Mouse (Mus musculus): ENCODE measurements around the gene Ranbp10. TPM values are rescaled to one million over a fixed set of nuclear protein-coding genes. Genes with fewer than 3 reads are reported as not detected.

Ranbp10 gene
- total RNA-seq (2021): 10 to 100 TPM; 20.1 to 24.7 TPM
- long read RNA-seq, experiment 1, full-length matches to known transcripts: 4 of 14 reads
- long read RNA-seq, experiment 1, partial matches to known transcripts: 7 of 14 reads
- long read RNA-seq, experiment 1, other reads (novel, unspliced or antisense): 3 of 14 reads
- long read RNA-seq, experiment 2, partial matches to known transcripts: 19 of 20 reads
- long read RNA-seq, experiment 2, other reads (novel, unspliced or antisense): 1 of 20 reads

DNA sequence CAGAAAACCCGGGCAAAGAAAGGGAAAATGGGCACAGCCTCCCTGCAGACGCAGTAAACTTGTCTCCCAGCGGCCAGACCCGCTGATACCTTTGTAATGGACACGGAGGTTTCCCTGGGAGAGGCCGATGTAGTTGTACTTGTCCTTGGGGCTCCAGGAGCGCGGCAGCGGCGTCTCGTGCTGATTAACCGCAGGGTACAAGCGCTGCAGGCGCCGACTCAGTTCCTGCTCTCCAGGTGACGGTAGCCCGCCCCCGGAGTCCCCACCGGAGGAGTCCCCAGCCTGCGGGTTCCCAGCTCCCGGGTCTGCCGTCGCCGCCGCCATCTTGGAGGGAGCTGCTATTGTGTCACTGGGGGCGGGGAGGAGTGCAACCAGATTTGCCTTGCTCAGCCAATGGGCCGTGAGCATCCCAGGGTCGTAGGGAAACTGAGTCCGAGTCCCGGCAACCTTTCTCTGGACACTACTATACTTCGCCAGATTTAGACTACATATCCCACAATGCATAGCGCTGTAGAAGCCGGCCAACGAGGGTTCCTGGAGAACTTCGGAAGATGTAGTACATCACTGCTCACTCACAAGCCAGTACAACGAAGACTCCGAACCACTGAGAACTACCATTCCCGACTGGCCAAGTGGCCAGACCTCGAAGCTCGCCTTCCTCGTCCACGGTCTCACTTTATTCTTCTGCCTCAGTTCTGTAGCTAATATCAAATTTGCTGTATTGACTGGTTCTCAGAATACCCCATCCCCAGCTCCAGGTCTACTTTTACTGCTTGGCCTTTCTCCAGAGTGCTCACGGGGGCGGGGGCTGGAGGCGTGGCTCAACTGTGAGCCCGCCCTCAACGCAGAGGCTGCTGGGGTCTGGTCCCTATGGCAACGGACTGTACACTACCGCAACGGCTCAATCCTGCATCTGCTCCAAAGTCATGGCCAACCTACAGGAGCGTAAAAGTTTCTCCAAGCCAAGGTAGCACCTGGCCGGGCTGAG, at the start of gene Ranbp10, which contains the start of gene Tsnaxip1:
TSS of gene Ranbp10 (minus strand) at position 490 of the 988 bp plus-strand sequence.
TSS of gene Tsnaxip1 (plus strand) at position 871 of the 988 bp plus-strand sequence.
- DNase-seq (ENCODE audit: low spot score in 2 of 2): peak; percentile 89

DNA sequence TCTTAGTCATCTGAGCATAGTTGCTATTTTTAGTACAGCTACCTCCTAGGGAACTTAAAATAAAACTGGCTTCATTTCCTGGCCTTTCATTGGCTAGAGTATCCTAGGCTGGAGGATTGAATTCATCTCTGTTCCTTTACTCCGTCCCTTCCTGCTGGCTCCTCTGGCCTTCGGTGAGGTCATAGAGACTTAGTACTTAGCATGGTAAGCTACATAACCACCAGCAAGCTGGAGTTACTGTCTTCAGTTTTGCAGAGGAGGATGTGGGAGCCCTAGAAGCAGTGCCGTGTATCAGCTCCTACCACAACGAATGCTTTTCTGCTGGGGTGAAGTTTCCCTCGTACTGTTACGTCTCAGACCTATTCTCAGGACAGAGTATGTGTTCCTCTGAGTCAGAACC, 47.2 kb upstream of the Ranbp10 start:
- no peak for DNase-seq (ENCODE audit: low spot score in 2 of 2)

DNA sequence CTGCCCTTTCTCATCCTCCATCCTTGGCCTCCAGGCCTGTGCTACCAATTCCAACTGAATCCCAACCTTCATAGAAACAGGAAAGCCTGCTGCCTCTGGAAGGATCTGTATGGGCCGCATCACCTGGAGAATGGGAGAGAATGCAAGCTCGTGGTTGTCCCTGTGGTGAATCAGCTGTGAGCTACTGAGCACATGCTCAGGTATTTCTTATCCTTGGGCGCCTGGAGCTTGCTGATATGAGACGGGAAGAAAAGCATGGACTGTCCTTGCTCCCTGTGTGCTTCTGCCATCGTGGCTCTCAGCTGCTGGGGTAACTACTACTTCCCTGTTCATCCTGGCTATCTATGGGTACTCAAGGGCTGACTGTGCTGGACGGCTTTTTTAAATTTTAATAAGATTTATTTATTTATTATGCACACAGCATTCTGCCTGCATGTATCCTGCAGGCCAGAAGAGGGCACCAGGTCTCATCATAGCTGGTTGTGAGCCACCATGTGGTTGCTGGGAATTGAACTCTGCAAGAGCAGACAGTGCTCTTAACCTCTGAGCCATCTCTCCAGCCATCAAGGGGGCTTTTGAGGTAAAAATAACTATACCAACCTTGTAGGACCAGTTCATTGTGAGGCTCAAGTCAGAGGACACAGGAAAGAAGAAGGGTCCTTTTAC, 39.3 kb upstream of the Ranbp10 start:
- DNase-seq (ENCODE audit: low spot score in 2 of 2): no peak

DNA sequence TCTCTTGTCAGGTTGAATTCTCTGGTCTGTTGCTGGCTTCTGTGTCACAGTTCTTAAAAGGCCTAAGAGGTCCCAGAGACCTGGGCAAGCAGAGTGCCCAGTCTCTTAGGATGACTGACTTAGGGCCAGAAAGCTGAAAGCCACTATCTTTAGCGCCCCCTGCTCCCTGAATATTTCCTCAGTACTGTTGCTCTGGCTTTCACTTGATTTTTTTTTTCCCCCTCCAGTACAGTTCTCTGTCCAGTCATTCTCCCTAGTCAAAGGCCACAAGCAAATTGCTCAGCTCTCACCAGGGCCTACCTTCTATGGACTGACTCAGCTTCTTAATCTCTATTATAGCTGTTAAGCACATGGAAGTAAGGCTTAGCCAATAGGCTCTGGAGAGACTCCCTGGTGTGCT, 34.8 kb upstream of the Ranbp10 start:
- no peak for DNase-seq (ENCODE audit: low spot score in 2 of 2)

DNA sequence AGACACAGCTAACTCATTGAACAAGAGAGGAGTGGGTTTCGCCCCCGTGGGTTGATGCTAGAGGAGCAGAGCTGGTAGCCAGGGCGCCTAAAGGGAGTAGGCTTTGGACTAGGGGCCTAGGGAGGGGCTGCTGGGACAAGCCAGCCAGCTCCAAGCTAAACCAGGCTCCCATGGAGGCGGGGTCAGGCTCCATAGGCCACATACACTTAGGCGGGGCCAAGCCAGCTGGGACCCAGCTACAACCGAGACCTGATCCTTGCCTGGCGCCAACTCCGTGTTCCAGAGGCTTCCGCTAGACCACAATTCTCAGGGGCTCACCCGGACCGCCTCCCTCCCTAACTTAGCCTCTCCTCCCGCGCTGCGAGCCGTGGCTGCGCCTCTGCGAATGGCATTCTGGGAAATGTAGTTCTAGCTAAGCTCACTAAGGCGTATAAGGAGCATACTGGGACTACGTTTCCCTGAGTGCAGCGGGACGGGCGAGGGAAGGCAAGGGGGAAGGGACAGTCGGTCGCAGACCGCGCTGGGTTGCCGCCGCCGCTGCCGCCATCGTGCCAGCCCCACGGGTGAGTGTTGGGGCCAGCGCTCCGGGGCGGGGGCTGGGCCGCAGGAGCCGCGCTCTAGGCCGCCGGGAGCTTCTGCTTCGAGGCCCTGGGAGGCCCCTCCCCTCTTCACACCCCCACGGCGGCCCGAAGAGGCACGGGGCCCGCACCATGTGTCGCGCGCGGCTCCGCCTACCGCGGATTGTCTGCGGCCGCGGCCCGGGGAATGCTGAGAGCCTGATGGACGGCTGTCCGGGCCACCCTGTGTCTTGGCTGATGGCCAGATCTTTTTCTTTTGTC, 33.2 kb upstream of the Ranbp10 start, which contains the start of gene Nutf2:
TSS of gene Nutf2 (plus strand) at position 438 of the 839 bp plus-strand sequence.
- DNase-seq (ENCODE audit: low spot score in 2 of 2): peak; percentile 81 to 85

DNA sequence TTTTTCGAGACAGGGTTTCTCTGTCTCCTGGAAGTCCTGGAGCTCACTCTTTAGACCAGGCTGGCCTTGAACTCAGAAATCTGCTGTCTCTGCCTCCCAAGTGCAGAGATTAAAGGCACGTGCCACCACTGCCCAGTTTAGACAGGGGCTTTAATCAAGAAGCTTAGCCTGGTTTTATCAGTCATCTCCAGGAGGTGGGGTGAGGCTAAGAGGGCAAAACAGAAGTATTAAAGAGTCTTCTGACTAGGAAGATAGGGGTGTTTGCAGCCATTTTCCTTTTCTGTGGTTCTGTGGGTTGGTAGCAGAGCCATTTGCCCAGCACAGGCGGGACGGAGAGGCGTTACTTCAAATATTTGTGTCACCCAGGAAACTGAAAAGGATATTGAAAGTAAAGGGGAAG, 32.2 kb upstream of the Ranbp10 start:
- no peak for DNase-seq (ENCODE audit: low spot score in 2 of 2)

DNA sequence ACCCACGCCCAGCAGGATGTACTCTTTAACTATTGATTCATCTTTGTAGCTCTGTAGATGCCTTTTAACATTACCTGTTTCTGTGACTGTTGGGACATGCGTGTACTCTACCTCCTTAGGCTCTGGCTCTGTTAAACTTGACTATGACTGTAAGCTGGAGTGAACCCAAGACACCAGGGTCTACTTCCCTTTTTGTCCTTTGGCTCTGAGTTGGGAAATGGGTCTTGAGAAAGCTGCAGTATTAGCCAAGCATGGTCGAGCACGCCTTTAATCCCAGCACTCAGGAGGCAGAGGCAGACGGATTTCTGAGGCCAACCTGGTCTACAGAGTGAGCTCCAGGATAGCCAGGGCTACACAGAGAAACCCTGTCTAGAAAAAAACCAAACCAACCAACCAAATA, 31.3 kb upstream of the Ranbp10 start:
- DNase-seq (ENCODE audit: low spot score in 2 of 2): no peak

DNA sequence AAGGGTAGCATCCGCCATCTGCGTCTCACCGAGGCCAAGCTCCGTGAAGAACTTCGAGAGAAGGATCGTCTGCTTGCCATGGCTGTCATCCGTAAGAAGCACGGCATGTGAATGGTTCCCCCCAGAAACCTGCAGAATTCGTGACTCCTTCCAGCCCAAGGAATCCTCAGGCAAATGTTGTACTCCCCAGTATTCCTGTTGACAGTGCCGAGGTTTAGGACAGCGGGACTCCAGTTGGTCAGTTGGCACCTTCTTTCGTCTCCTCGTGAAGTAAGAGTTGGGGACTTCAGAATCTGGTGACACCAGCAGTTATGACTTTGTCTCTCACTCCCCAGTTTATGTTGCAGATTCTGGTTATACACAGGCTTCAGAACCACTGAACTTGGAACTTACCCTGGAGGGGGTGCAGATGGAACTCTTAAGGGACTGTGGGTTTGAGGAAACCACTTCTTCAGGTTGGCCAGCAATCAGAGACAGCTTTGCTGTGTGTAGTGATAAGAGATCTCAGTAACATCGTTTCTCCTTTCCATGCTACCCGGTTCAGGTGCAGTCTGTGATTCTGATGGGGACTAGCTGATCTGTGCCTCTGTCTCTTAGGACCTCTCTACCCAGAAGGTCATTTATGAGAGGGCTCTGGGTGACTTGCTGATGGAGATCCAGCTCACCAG, 29.2 kb upstream of the Ranbp10 start:
- DNase-seq (ENCODE audit: low spot score in 2 of 2): no peak

DNA sequence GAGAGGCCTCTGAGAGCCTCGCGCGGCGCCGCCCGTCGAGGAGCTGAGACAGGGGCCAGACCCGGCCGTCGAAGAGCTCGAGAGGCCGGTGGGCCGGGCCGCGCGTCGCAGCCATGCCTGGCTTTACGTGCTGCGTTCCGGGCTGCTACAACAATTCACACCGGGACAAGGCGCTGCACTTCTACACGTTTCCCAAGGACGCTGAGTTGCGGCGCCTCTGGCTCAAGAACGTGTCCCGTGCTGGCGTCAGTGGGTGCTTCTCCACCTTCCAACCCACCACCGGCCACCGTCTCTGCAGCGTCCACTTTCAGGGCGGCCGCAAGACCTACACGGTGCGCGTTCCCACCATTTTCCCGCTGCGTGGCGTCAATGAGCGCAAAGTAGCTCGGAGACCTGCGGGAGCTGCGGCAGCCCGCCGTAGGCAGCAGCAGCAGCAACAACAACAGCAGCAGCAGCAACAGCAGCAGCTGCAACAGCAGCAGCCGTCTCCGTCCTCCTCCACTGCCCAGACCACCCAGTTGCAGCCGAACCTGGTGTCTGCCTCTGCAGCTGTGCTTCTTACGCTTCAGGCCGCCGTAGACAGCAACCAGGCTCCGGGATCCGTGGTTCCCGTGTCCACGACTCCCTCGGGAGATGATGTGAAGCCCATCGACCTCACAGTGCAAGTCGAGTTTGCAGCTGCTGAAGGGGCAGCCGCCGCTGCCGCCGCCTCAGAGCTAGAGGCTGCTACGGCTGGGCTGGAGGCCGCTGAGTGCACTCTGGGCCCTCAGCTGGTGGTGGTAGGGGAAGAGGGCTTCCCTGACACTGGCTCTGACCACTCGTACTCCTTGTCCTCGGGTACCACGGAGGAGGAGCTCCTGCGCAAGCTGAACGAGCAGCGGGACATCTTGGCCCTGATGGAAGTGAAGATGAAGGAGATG, 28.4 kb upstream of the Ranbp10 start:
- peak; percentile 34 to 47 for DNase-seq (ENCODE audit: low spot score in 2 of 2)

DNA sequence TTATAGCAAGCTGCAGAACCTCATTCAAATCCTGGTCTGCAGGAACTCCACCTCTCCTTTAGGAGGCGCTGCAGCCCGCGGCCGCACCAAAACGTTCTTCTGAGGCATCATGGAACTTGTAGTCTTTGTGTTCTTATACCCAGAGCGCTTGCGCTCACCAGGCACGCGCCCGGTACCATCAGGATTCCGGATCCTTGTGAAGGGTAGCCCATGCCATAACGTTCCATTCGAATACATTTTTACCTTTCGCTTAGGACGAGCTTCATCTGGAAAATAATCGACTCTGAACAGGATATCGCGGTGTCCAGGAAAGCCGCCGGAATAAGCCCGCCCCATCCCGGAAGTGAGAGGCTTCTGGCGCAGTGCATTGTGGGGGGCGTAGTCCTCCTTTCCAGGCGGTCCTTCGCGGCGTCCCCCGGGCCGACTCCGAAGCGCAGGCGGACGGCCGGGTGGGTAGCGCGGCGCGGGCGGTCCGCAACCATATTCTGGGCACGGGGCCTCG, 27.6 kb upstream of the Ranbp10 start, which contains the start of gene Thap11:
TSS of gene Thap11 (plus strand) at position 418 of the 502 bp plus-strand sequence.
- peak; percentile 86 to 89 for DNase-seq (ENCODE audit: low spot score in 2 of 2)

DNA sequence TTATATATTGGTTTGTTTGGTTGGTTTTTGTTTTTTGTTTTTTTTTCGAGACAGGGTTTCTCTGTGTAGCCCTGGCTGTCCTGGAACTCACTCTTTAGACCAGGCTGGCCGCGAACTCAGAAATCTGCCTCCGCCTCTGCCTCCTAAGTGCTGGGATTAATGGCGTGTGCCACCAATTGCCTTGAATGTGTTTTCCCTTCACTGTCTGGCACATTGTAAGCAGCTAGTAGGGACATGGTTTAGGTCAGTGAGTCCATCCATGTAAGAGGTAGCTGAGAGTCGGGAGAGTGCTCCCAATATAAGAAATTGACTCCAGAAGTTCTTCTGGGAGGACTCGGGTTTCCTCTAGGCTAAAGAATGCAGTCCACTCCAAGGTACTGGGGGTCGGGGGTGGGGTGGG, 27.2 kb upstream of the Ranbp10 start:
- no peak for DNase-seq (ENCODE audit: low spot score in 2 of 2)

DNA sequence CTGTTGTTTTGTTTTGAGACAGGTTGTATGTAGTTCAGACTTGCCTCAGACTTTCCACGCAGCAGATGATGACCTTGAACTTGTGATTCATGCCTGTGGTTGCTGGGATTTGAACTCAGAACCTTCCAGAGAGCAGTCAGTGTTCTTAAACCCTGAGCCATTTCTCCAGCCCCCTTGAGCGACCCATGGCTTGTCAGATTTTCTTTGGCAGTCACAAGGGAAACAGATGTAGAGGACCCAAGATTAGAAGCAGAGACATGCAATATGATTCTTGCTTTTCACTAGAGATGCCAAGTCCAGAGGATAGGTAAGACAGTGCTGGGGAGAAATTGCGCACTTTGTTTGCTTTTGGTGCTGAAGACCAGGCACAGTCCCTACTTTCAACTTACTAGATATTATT, 26.0 kb upstream of the Ranbp10 start, which contains the start of gene Cenpt:
TSS of gene Cenpt (minus strand) at position 101 of the 400 bp plus-strand sequence.
- DNase-seq (ENCODE audit: low spot score in 2 of 2): no peak

DNA sequence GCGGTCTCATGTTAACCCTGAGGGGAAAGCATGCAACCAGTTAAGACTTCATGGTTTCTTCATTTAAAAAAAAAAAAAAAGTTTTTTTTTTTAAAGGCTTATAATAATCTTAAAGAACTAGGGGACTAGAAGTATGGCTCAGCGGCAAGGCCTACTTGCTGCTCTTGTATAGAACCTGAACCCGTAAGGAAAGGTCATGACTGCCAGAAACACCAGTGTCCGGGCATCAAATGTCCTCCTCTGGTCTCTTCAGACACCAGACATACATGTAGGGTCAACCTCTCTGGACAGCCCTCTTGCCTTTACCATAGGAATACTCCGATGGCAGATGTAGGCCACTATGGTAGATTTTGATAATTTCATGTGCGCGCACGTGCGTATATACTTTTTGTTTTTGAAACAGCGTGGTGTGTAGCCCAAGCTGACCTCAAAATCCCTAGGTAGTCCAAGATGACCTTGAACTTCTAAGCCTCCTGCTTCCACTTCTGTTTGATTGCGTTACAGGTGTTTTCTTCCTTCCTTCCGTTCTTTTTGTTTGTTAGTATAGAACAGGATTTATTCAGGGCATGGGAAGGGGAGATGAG, 25.1 kb upstream of the Ranbp10 start:
- DNase-seq (ENCODE audit: low spot score in 2 of 2): no peak

DNA sequence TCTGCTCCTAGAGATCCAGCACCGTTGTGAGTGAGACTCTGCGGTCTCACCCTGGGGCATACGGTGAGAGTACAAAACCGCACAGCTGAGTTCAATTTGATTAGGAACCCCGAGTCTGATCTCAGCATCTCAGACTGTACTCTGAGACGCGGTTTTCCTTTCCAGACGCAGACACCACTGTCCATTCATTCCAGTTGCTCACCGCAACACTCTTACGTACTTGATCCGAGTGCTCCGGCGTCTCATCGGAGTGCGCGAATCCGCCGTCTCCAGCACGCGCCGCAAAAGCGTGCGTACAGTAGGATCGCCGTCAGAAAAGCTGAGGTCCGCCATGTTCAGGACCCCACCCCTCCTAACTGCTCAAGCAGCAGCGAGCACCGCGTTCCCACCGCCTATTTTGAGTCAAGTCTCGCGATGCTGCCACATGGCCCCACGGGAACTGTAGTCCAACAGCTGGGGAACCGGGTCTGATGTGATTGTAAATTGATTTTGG, 24.5 kb upstream of the Ranbp10 start:
- DNase-seq (ENCODE audit: low spot score in 2 of 2): peak; percentile 83 to 87

DNA sequence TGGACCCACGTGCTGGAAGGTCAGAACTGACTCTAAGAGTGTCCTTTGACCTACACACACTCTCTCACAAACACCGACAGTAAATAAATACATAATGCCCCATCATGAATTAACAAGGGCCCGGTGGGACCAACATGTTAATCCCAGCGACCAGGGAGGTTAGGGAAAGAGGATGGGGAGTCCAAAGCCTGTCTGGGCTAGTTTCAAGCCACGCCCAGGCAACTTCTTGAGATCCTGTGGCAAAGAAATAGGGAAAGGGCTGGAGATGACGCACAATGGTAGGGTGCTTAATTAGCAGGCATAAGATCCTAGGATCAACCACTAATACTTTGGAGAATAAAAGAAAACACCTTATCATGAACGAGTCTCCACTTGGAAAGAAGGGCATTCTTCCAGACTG, 23.5 kb upstream of the Ranbp10 start:
- DNase-seq (ENCODE audit: low spot score in 2 of 2): no peak

DNA sequence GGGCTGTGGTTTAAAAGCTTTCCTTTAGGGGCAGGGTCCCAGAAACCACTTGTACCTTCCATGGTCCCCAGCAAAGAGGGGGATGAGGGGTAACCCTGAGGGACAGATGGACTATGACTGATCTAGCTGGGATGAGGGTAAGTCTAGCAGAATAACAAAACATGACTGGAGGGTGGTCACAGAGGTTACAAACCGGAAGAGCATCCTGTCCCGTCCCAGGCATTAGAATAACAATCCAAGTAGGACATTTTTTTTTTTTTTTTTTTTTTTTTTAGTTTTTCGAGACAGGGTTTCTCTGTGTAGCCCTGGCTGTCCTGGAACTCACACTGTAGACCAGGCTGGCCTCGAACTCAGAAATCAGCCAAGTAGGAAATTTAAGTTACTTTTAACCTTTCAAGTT, 22.9 kb upstream of the Ranbp10 start:
- DNase-seq (ENCODE audit: low spot score in 2 of 2): no peak

DNA sequence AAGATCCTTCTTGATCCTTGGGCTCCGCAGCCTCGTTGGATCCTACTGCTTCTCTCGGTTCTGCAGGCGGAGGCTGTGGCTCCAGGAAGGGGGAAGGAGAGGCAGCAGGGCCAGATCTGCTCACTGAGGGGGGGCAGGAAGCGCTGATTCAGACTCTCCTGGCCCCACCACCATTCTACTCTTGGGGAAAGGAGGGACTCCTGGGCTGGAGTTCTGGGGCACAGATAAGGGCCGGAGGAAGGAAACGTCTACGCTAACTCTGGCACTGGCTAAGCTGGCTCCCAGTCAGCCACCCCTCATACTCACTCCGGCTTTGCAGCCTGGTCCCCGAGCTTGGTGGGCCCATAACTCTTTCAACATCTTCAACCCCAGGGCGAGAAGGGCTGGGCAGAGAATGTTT, 19.5 kb upstream of the Ranbp10 start:
- DNase-seq (ENCODE audit: low spot score in 2 of 2): no peak

DNA sequence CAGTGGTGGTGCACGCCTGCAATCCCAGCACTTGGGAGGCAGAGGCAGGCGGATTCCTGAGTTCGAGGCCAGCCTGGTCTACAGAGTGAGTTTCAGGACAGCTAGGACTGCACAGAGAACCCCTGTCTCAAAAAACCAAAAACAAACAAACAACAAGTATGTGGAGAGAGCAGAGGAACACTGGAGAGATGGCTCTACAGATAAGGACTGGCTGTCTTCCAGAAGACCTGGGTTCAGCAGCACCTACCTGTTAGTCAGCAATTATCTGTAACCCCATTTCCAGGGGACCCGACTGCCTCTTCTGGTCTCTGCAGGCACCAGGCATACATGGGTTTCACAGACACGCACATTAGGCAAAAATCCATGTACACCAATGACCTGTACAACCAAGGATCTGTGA, 12.1 kb upstream of the Ranbp10 start:
- DNase-seq (ENCODE audit: low spot score in 2 of 2): no peak

Data from adrenal gland, adult 18-20 months (tissue).